Mouse (Mus musculus): ENCODE results near the gene 1700018B08Rik. TPM values are rescaled to one million over a fixed set of nuclear protein-coding genes. Genes with fewer than 3 reads are reported as not detected.

Gene 1700018B08Rik
- polyA plus RNA-seq (2016; fragmentation: Nextera tagmentation; extraction: Ambion mirVana): not detected in 2 replicates

DNA sequence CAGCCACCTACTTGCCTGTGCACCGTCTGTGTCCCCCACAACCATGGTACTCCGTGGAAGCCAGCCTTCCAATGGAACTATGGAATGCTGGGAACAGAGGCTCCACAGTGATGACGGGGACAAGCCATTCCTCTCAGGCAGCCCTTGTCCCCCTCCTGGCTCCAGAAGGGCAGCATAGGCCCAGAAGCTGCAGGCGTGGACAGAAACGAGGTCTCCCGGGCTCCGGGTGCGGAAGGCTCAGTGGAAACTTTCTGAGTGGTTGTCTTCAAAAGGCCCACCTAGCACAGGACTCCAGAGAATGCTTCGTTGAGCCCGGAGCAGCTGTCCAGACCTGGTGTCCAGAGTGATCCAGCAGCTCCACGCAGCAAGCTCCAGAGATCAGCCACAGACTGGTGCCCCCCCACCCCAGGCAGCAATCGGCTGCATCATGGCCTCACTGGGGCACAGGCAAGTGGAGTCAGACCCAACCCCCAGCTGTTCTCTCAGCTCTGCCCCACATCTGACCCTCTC lies at the start of gene 1700018B08Rik:
Gene 1700018B08Rik (minus strand): TSS at position 45 of the 510 bp plus-strand sequence.
- no peak within 1 kb of the TSS for H3K4me2 ChIP-seq
- WGBS (ENCODE audit: insufficient replicate concordance): 71% methylated on average over 12 of the region's 12 CpGs
- no peaks in the 10 kb centered on the region for H3K4me1 ChIP-seq
- no peak within 1 kb of the TSS for H3K4me3 ChIP-seq
- H3K36me3 ChIP-seq: no peaks in the 10 kb centered on the region; the same call in 1 of the 2 replicates
- no peak within 1 kb of the TSS for H3K27ac ChIP-seq
- peaks cover 34% of the 10 kb centered on the region for H3K27me3 ChIP-seq (replicated peaks)
- H3K9me3 ChIP-seq (replicated peaks): no peaks in the 10 kb centered on the region
- ATAC-seq: no peak
- no peak within 1 kb of the TSS for H3K9ac ChIP-seq

DNA sequence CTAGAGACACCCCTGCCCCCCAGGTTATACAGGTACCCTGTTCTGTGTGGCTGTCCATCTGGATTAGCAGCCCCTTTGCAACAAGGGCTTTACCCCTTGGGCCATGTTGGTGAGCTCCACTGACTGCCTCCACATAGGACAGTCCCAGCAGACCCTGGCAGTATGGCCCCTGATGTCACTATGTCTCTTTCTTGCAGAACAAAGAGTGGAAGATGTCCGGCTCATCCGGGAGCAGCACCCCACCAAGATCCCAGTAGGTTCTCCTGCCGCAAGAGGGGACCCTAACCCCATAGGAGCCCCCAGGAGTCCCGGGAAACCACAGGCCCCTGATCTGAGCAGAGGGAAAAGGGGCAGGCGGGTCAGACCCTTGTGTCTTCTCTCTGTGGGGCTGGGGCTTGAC lies 49.2 kb upstream of the 1700018B08Rik start:
- WGBS (ENCODE audit: insufficient replicate concordance): 88% methylated on average over 5 of the region's 5 CpGs
- Histone ChIP-seq H3K9me3 (replicated peaks) (no peaks in the 10 kb centered on the region), H3K36me3 (peaks cover 58% of the 10 kb centered on the region), H3K4me2 (no peak overlapping the region), H3K27ac (no peak overlapping the region), H3K4me3 (no peak overlapping the region), H3K27me3 (replicated peaks) (no peaks in the 10 kb centered on the region), H3K4me1 (peaks cover 45% of the 10 kb centered on the region), H3K9ac (no peak overlapping the region)
- ATAC-seq: no peak

DNA sequence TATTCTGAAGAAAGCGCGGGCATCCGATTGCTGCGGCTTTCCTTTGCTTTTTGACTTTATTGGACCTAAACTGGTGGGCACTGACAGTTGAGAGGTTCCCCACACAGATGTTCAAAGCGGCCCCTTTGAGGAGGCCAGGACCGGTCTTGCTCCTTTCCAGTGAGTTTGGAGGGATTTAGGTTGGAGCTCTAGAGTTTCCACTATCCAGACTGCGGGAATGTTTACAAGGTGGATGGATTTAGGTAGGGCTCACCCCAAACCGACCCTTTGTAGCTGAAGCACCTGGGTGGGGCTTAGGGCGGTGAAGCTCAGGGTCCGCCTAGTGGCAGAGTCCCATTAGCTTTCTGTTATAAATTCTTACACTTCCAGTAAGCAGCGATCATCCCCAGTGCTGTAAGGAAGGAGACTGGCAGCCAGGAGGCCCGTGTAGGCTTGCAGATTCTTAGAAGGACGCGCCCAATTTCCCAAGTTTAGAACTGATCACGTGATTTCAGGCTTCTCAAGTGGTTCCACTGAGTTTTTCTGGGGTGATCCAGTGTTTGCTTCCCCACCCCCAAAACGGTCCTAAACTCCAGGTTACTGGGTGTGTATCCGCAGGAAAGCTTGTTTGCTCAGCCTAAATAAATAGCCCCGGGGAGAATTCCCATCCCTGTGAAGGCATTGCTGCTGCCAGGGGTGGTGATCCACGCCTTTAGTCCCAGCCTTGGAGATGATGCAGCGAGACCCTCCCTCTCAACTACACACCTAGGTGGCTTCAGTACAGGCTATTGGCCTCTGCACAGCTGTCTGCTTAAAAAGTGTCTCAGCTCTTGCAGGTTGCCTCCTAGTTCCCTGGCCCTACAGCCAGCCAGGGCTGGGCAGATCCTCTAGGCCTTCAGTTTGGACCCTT lies 47.3 kb upstream of the 1700018B08Rik start:
- H3K9ac ChIP-seq: peak overlapping the region; percentile 96
- no peaks in the 10 kb centered on the region for H3K9me3 ChIP-seq (replicated peaks)
- ATAC-seq: peak; percentile 25
- peaks cover 41% of the 10 kb centered on the region for H3K36me3 ChIP-seq
- WGBS (ENCODE audit: insufficient replicate concordance): 15% methylated on average over 20 of the region's 20 CpGs
- H3K4me3 ChIP-seq: peak overlapping the region; percentile 96
- peak overlapping the region; percentile 93 for H3K27ac ChIP-seq
- peaks cover 63% of the 10 kb centered on the region for H3K4me1 ChIP-seq
- no peaks in the 10 kb centered on the region for H3K27me3 ChIP-seq (replicated peaks)
- H3K4me2 ChIP-seq: peak overlapping the region; percentile 92

DNA sequence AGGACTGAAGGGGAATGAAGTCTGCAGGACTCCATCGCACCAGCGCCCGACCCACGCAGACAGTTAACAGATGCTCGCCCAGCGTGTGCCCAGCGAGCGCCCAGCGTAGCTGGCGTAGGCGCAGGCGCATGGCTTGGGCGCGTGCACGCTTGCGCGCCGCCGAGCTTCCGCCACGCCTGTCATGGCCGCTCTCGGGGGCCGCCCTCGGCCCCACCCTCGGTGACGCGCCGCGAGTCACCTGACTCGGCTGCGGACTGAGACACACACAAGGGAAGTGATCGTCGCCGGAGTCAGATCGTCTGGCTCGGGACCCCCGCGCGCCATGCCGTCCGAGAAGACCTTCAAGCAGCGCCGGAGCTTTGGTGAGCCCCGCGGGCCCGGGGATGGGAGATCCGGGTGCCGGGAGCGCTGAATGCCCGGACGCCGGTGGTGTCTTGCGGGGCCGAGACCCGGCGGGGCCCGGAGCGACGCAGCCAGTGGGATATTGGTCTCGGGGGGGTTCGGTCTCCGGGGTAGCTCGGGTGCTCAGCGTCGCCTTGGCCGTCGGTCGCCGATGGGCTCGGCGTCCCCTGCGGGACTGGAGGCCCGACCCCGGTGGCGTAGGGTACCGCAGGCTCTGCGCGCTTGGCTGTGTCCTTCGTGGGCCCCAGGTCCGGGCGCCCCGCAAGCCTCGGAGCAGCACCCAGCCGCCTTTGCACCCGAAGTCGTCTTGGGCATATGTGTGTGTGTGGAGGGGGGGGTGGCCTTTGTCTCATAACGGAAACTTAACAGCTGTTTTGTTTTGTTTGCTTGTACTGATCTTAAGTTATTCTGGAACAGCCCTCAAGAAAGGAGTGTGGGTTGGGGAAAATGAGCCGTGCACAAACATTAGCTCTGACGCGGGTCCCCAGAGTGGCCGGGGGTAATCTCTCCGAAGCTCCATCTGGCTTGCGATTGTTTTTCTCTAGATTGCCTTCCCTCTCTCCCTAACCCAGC lies 46.4 kb upstream of the 1700018B08Rik start, which contains the start of gene Map1lc3b:
Gene Map1lc3b (plus strand): TSS at position 159 of the 975 bp plus-strand sequence.
- peak; percentile 77 for ATAC-seq
- Histone ChIP-seq H3K4me1 (peaks cover 72% of the 10 kb centered on the region), H3K4me3 (peak within 1 kb of the TSS; percentile 96), H3K9ac (peak within 1 kb of the TSS; percentile 96), H3K27ac (peak within 1 kb of the TSS; percentile 93), H3K4me2 (peak within 1 kb of the TSS; percentile 92), H3K9me3 (replicated peaks) (no peaks in the 10 kb centered on the region), H3K36me3 (peaks cover 31% of the 10 kb centered on the region), H3K27me3 (replicated peaks) (no peaks in the 10 kb centered on the region)
- WGBS (ENCODE audit: insufficient replicate concordance): under 1% methylated on average over 94 of the region's 94 CpGs

DNA sequence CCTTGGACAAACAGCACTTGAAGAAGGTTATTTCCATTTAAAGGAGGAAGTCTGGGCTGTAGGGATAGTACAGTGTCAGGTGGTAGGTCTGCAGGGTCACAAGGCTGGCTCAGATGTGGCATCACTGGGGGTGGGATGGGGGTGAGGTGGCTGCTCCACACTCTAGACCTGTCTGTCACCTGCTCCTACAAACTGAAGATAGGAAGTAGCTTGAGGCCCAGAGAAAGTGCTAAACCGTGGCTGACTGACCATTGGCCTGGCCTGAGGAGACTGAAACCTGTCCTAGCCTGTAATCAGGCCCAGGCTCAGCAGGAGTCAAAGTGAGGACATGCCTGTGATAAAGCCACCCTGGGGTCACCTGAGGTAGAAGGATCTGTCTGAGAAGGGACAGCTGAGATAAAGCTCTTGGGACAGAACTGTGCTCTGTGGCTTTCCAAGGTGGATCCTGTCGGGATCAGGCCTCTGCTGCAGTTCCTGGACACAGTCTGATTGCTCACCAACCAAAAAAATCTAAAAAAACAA lies 45.1 kb upstream of the 1700018B08Rik start:
- peaks cover 79% of the 10 kb centered on the region for H3K4me1 ChIP-seq
- H3K27me3 ChIP-seq (replicated peaks): no peaks in the 10 kb centered on the region
- peak overlapping the region; percentile 96; the same call in 1 of the 2 replicates for H3K4me3 ChIP-seq
- whole genome bisulfite sequencing (ENCODE audit: insufficient replicate concordance): 20% methylated on average over 2 of the region's 2 CpGs
- peak overlapping the region; percentile 92 for H3K4me2 ChIP-seq
- H3K9me3 ChIP-seq (replicated peaks): no peaks in the 10 kb centered on the region
- peak overlapping the region; percentile 96 for H3K9ac ChIP-seq
- peak overlapping the region; percentile 93 for H3K27ac ChIP-seq
- H3K36me3 ChIP-seq: peaks cover 19% of the 10 kb centered on the region
- peak; percentile 9 for ATAC-seq

DNA sequence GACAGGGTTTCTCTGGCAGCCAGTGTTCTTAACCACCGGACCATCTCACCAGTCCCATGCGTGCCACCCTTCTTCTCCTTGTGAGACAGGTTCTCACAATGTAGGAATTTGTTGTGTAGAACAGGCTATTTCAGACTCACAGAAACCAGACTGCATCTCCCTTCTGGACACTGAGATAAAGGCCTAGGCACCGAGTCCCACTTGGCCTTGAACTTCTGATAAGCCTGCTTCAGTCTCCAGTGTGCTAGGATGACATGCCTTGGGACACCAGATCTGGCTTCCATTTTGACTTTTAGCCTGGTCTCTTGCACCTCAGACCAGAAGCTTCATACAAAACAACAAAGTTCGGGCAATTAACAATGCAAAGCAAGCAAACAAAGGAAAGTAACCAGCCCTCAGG lies 44.6 kb upstream of the 1700018B08Rik start:
- Histone ChIP-seq H3K27ac (peak overlapping the region; percentile 93), H3K9ac (peak overlapping the region; percentile 96), H3K4me3 (0 out of 2 replicates have a peak overlapping the region, but pooled peaks have one; percentile 96), H3K4me2 (peak overlapping the region; percentile 92), H3K27me3 (replicated peaks) (no peaks in the 10 kb centered on the region), H3K36me3 (peaks cover 14% of the 10 kb centered on the region), H3K4me1 (peaks cover 78% of the 10 kb centered on the region), H3K9me3 (replicated peaks) (no peaks in the 10 kb centered on the region)
- 26% methylated on average over 4 of the region's 4 CpGs for WGBS (ENCODE audit: insufficient replicate concordance)
- peak; percentile 66 for ATAC-seq

DNA sequence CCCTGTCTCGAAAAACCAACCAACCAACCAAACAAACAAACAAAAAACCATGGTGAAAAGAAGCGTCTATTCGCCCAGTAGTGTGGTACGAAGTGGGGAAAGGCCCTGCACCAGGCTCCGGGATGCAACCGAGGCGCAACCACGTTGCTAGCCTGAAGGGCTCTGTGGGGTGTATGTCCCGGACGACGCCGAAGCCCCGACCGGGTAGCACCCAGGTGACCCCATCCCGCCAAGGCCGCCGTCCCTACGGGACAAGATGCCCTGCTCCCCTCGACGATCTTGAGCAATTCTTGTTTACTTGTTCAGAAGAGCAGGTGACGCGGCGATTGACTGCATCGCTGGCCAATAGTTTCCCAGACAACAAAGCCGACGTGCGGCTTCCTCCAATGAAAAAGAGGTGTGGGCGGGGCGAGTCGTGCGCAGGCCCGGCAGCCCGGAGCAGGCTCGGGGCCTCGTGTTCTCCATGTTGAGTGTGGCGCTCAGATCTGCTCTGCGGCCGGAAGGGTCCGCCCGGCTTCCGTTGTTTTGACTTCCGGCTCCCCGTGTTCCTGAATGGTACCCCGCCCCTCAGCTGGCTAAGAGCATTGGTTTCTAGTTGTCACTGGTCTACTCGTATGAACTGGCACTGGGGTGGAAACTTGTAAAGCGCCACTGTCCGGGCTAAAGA lies 41.2 kb upstream of the 1700018B08Rik start:
- ATAC-seq: peak; percentile 86
- Histone ChIP-seq H3K27me3 (replicated peaks) (no peaks in the 10 kb centered on the region), H3K27ac (peak overlapping the region; percentile 86), H3K4me1 (peaks cover 55% of the 10 kb centered on the region), H3K9ac (peak overlapping the region; percentile 81), H3K4me2 (peak overlapping the region; percentile 76), H3K9me3 (replicated peaks) (no peaks in the 10 kb centered on the region), H3K4me3 (peak overlapping the region; percentile 75), H3K36me3 (no peaks in the 10 kb centered on the region)
- 2% methylated on average over 47 of the region's 47 CpGs for WGBS (ENCODE audit: insufficient replicate concordance)

DNA sequence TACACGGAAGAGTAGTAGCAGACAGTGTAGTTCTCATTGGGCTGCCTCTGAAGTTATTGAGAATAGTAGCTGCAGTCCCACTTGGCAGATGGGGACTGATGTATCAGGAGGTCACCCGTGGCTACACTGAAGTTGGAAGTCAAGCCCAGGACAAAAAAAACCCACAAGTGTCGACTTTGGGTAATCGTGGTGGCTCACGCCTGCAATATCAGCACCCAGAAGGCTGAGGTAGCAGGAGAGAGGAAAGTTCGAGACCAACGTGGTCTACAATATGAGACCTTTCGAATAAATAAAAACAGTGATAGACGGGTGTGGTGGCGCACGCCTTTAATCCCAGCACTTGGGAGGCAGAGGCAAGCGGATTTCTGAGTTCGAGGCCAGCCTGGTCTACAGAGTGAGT lies 40.6 kb upstream of the 1700018B08Rik start:
- Histone ChIP-seq H3K4me2 (peak overlapping the region; percentile 76), H3K36me3 (no peaks in the 10 kb centered on the region), H3K9me3 (replicated peaks) (no peaks in the 10 kb centered on the region), H3K4me1 (peaks cover 57% of the 10 kb centered on the region), H3K9ac (peak overlapping the region; percentile 81), H3K4me3 (peak overlapping the region; percentile 75), H3K27ac (peak overlapping the region; percentile 86), H3K27me3 (replicated peaks) (no peaks in the 10 kb centered on the region)
- ATAC-seq: no peak
- 26% methylated on average over 13 of the region's 13 CpGs for WGBS (ENCODE audit: insufficient replicate concordance)

DNA sequence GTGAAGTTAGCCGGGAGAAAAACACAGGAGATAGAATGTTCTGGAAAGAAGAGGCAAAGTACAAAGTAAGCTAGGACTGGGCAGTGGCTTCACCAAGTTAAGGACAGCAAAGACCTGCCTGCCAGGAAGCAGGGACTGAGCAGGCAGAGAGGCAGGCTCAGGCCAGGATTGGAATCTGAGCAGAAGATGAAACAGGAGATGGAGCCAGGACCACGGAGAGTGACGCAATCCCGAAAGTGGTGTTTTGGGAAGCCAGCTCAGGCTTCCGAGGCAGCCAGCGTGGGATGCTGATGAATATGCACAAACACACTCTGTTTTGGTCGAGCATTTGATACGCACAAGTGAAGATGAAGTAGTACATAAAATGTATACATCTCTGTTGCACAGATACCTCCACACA lies 39.5 kb upstream of the 1700018B08Rik start:
- Histone ChIP-seq H3K27ac (no peak overlapping the region), H3K36me3 (no peaks in the 10 kb centered on the region), H3K4me2 (no peak overlapping the region), H3K9me3 (replicated peaks) (no peaks in the 10 kb centered on the region), H3K4me3 (no peak overlapping the region), H3K27me3 (replicated peaks) (no peaks in the 10 kb centered on the region), H3K9ac (no peak overlapping the region), H3K4me1 (peaks cover 56% of the 10 kb centered on the region)
- no peak for ATAC-seq
- 53% methylated on average over 8 of the region's 8 CpGs for WGBS (ENCODE audit: insufficient replicate concordance)

DNA sequence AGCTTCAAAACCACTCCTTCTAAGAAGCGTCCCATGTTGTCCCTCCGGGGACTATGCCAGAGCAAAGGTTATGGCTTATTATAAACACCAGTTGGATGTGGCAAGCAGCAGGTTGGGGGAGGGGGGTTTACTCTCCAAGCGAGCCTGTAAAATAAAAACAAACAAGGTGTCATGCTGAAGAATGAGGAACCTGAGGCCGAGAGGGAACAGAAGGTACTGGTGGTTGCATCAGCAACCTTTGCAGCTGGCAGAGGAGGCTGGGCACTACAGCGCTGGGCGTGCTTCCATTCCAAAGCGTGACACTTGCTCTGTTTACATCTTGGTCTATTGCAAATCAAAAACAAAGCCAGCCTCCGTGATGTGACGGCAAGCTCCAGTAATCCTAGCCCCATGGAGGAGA lies 36.3 kb upstream of the 1700018B08Rik start:
- Histone ChIP-seq H3K4me1 (peaks cover 51% of the 10 kb centered on the region), H3K27ac (peak overlapping the region; percentile 55; the same call in 1 of the 2 replicates), H3K4me2 (no peak overlapping the region), H3K9ac (no peak overlapping the region), H3K4me3 (no peak overlapping the region), H3K9me3 (replicated peaks) (no peaks in the 10 kb centered on the region), H3K36me3 (no peaks in the 10 kb centered on the region), H3K27me3 (replicated peaks) (no peaks in the 10 kb centered on the region)
- WGBS (ENCODE audit: insufficient replicate concordance): 39% methylated on average over 9 of the region's 9 CpGs
- ATAC-seq: no peak

All from liver, embryonic 12.5 days (tissue).